Mouse (Mus musculus): ENCODE data around the gene Wdpcp. TPM values are rescaled to one million over a fixed set of nuclear protein-coding genes. Genes with fewer than 3 reads are reported as not detected.
A peak's percentile ranks its signal among the peaks of the same experiment; 100 is the strongest.

Wdpcp gene
- polyA plus RNA-seq, 1 experiment = 8.6 TPM

GRCm38 (mm10) chr11:21570109-21570474 lies 1.9 kb upstream of the Wdpcp start:
- TF ChIP-seq POLR2A (IDR thresholded peaks at IDR 0.05; ENCODE audit: borderline replicate concordance, extremely low read depth, insufficient read depth, insufficient read length, poor library complexity, severe bottlenecking) = no peak
- no peak for TF ChIP-seq CTCF (IDR thresholded peaks at IDR 0.05; ENCODE audit: borderline replicate concordance, extremely low read depth, insufficient read depth, insufficient read length)
- DNase-seq (ENCODE audit: low read depth) = no peak

GRCm38 (mm10) chr11:21570973-21571372 lies 1.1 kb upstream of the Wdpcp start:
- DNase-seq (ENCODE audit: low read depth) = peak; percentile 52
- no peak for TF ChIP-seq CTCF (IDR thresholded peaks at IDR 0.05; ENCODE audit: borderline replicate concordance, extremely low read depth, insufficient read depth, insufficient read length)

GRCm38 (mm10) chr11:21581472-21581871 lies 9.4 kb downstream of the Wdpcp start:
- TF ChIP-seq POLR2A (IDR thresholded peaks at IDR 0.05; ENCODE audit: borderline replicate concordance, extremely low read depth, insufficient read depth, insufficient read length, poor library complexity, severe bottlenecking) (no peak), CTCF (IDR thresholded peaks at IDR 0.05; ENCODE audit: borderline replicate concordance, extremely low read depth, insufficient read depth, insufficient read length) (no peak)
- DNase-seq (ENCODE audit: low read depth) = no peak

GRCm38 (mm10) chr11:21583286-21583685 lies 11.3 kb downstream of the Wdpcp start:
- no peak for TF ChIP-seq POLR2A (IDR thresholded peaks at IDR 0.05; ENCODE audit: borderline replicate concordance, extremely low read depth, insufficient read depth, insufficient read length, poor library complexity, severe bottlenecking)
- no peak for TF ChIP-seq CTCF (IDR thresholded peaks at IDR 0.05; ENCODE audit: borderline replicate concordance, extremely low read depth, insufficient read depth, insufficient read length)
- peak; percentile 4 for DNase-seq (ENCODE audit: low read depth)

- no peak for DNase-seq (ENCODE audit: low read depth)
- TF ChIP-seq POLR2A (IDR thresholded peaks at IDR 0.05; ENCODE audit: borderline replicate concordance, extremely low read depth, insufficient read depth, insufficient read length, poor library complexity, severe bottlenecking) (no peak), CTCF (IDR thresholded peaks at IDR 0.05; ENCODE audit: borderline replicate concordance, extremely low read depth, insufficient read depth, insufficient read length) (no peak)
These were observed 30.5 kb downstream of the Wdpcp start for GRCm38 (mm10) chr11:21602497-21602896.

GRCm38 (mm10) chr11:21615915-21616314 lies 43.9 kb downstream of the Wdpcp start:
- DNase-seq (ENCODE audit: low read depth) = peak; percentile 19
- TF ChIP-seq CTCF (IDR thresholded peaks at IDR 0.05; ENCODE audit: borderline replicate concordance, extremely low read depth, insufficient read depth, insufficient read length) (no peak), POLR2A (IDR thresholded peaks at IDR 0.05; ENCODE audit: borderline replicate concordance, extremely low read depth, insufficient read depth, insufficient read length, poor library complexity, severe bottlenecking) (no peak)

GRCm38 (mm10) chr11:21634171-21634907 lies 62.3 kb downstream of the Wdpcp start:
- TF ChIP-seq CTCF (IDR thresholded peaks at IDR 0.05; ENCODE audit: borderline replicate concordance, extremely low read depth, insufficient read depth, insufficient read length) (no peak), POLR2A (IDR thresholded peaks at IDR 0.05; ENCODE audit: borderline replicate concordance, extremely low read depth, insufficient read depth, insufficient read length, poor library complexity, severe bottlenecking) (no peak)
- peak; percentile 6 for DNase-seq (ENCODE audit: low read depth)

- no peak for TF ChIP-seq POLR2A (IDR thresholded peaks at IDR 0.05; ENCODE audit: borderline replicate concordance, extremely low read depth, insufficient read depth, insufficient read length, poor library complexity, severe bottlenecking)
- TF ChIP-seq CTCF (IDR thresholded peaks at IDR 0.05; ENCODE audit: borderline replicate concordance, extremely low read depth, insufficient read depth, insufficient read length) = no peak
- DNase-seq (ENCODE audit: low read depth) = no peak
These were observed 66.3 kb downstream of the Wdpcp start for GRCm38 (mm10) chr11:21638341-21638740.

- TF ChIP-seq CTCF (IDR thresholded peaks at IDR 0.05; ENCODE audit: borderline replicate concordance, extremely low read depth, insufficient read depth, insufficient read length) (no peak), POLR2A (IDR thresholded peaks at IDR 0.05; ENCODE audit: borderline replicate concordance, extremely low read depth, insufficient read depth, insufficient read length, poor library complexity, severe bottlenecking) (no peak)
These were observed 67.5 kb downstream of the Wdpcp start for GRCm38 (mm10) chr11:21639534-21639933.

GRCm38 (mm10) chr11:21644231-21644630 lies 72.2 kb downstream of the Wdpcp start:
- no peak for DNase-seq (ENCODE audit: low read depth)
- TF ChIP-seq POLR2A (IDR thresholded peaks at IDR 0.05; ENCODE audit: borderline replicate concordance, extremely low read depth, insufficient read depth, insufficient read length, poor library complexity, severe bottlenecking) (no peak), CTCF (IDR thresholded peaks at IDR 0.05; ENCODE audit: borderline replicate concordance, extremely low read depth, insufficient read depth, insufficient read length) (no peak)

More at GRCm38 (mm10) chr11:21639534-21639933, 67.5 kb downstream of the Wdpcp start:
- DNase-seq (ENCODE audit: low read depth) = no peak

GRCm38 (mm10) chr11:21646136-21646535 lies 74.1 kb downstream of the Wdpcp start:
- no peak for DNase-seq (ENCODE audit: low read depth)
- TF ChIP-seq POLR2A (IDR thresholded peaks at IDR 0.05; ENCODE audit: borderline replicate concordance, extremely low read depth, insufficient read depth, insufficient read length, poor library complexity, severe bottlenecking) (no peak), CTCF (IDR thresholded peaks at IDR 0.05; ENCODE audit: borderline replicate concordance, extremely low read depth, insufficient read depth, insufficient read length) (no peak)

- TF ChIP-seq POLR2A (IDR thresholded peaks at IDR 0.05; ENCODE audit: borderline replicate concordance, extremely low read depth, insufficient read depth, insufficient read length, poor library complexity, severe bottlenecking) (no peak), CTCF (IDR thresholded peaks at IDR 0.05; ENCODE audit: borderline replicate concordance, extremely low read depth, insufficient read depth, insufficient read length) (peak; percentile 29; the same call in 1 of the 2 replicates)
- DNase-seq (ENCODE audit: low read depth) = peak; percentile 79
These were observed 87.0 kb downstream of the Wdpcp start for GRCm38 (mm10) chr11:21658985-21659384.
